Mouse (Mus musculus): ENCODE measurements around the gene Gch1. TPM values are rescaled to one million over a fixed set of nuclear protein-coding genes. Genes with fewer than 3 reads are reported as not detected.
A peak's percentile ranks its signal among the peaks of the same experiment; 100 is the strongest.

Gch1 gene
- 3.2 and 3.9 TPM in 2 replicates for polyA plus RNA-seq (2015; fragmentation: Nextera tagmentation; extraction: Ambion mirVana)

GRCm38 (mm10) chr14:47188848-47189634 lies at the start of gene Gch1:
Gene Gch1, minus strand, starts transcription at chr14:47189413.
- peaks cover 16% of the 10 kb centered on the region for H3K27me3 ChIP-seq
- DNase-seq (peak; percentile 77), ATAC-seq (ENCODE audit: low read depth) (peak; percentile 92)
- peak within 1 kb of the TSS; percentile 58 for H3K27ac ChIP-seq
- peak within 1 kb of the TSS; percentile 81 for H3K9ac ChIP-seq
- peak within 1 kb of the TSS; percentile 100 for H3K4me2 ChIP-seq
- H3K36me3 ChIP-seq: no peaks in the 10 kb centered on the region
- H3K4me3 ChIP-seq (replicated peaks): peak within 1 kb of the TSS; percentile 74
- WGBS (ENCODE audit: insufficient replicate concordance): under 1% methylated on average over 68 of the region's 68 CpGs
- H3K9me3 ChIP-seq (replicated peaks): no peaks in the 10 kb centered on the region
- H3K4me1 ChIP-seq (replicated peaks): peaks cover 25% of the 10 kb centered on the region

- ATAC-seq (ENCODE audit: low read depth): no peak
- Histone ChIP-seq H3K4me2 (no peak overlapping the region), H3K27ac (peak overlapping the region; percentile 18; the same call in 1 of the 2 replicates), H3K27me3 (no peaks in the 10 kb centered on the region), H3K9ac (no peak overlapping the region), H3K9me3 (replicated peaks) (peaks cover 6% of the 10 kb centered on the region; the same call in 1 of the 2 replicates), H3K4me1 (replicated peaks) (peaks cover 60% of the 10 kb centered on the region), H3K4me3 (replicated peaks) (no peak overlapping the region), H3K36me3 (peaks cover 21% of the 10 kb centered on the region)
- WGBS (ENCODE audit: insufficient replicate concordance): 73% methylated on average over 4 of the region's 4 CpGs
- DNase-seq: no peak
Observed at GRCm38 (mm10) chr14:47237286-47237685, 48.1 kb upstream of the Gch1 start.

- no peak for DNase-seq
Observed at GRCm38 (mm10) chr14:47236491-47236890, 47.3 kb upstream of the Gch1 start.

GRCm38 (mm10) chr14:47234526-47235250 lies 45.5 kb upstream of the Gch1 start:
- H3K9ac ChIP-seq: no peak overlapping the region
- no peak overlapping the region for H3K27ac ChIP-seq
- no peak overlapping the region for H3K4me3 ChIP-seq (replicated peaks)
- no peak for ATAC-seq (ENCODE audit: low read depth)
- peaks cover 36% of the 10 kb centered on the region for H3K4me1 ChIP-seq (replicated peaks)
- H3K27me3 ChIP-seq: peaks cover 5% of the 10 kb centered on the region; the same call in 1 of the 2 replicates
- H3K4me2 ChIP-seq: 0 out of 2 replicates have a peak overlapping the region, but pooled peaks have one; percentile 1
- peaks cover 4% of the 10 kb centered on the region; the same call in 1 of the 2 replicates for H3K36me3 ChIP-seq
- 69% methylated on average over 5 of the region's 5 CpGs for WGBS (ENCODE audit: insufficient replicate concordance)
- no peak for DNase-seq
- peaks cover 6% of the 10 kb centered on the region; the same call in 1 of the 2 replicates for H3K9me3 ChIP-seq (replicated peaks)

More at GRCm38 (mm10) chr14:47236491-47236890, 47.3 kb upstream of the Gch1 start:
- Histone ChIP-seq H3K9me3 (replicated peaks) (peaks cover 6% of the 10 kb centered on the region; the same call in 1 of the 2 replicates), H3K4me1 (replicated peaks) (peaks cover 54% of the 10 kb centered on the region), H3K4me2 (no peak overlapping the region), H3K4me3 (replicated peaks) (no peak overlapping the region), H3K36me3 (peaks cover 14% of the 10 kb centered on the region), H3K27me3 (no peaks in the 10 kb centered on the region), H3K27ac (no peak overlapping the region), H3K9ac (no peak overlapping the region)
- no peak for ATAC-seq (ENCODE audit: low read depth)
- 86% methylated on average over 7 of the region's 7 CpGs for WGBS (ENCODE audit: insufficient replicate concordance)

- no peak for DNase-seq
- peak overlapping the region; percentile 63; the same call in 1 of the 2 replicates for H3K27ac ChIP-seq
- WGBS (ENCODE audit: insufficient replicate concordance): 49% methylated on average over 3 of the region's 3 CpGs
Observed at GRCm38 (mm10) chr14:47234032-47234431, 44.8 kb upstream of the Gch1 start.

GRCm38 (mm10) chr14:47233602-47234001 lies 44.4 kb upstream of the Gch1 start:
- Histone ChIP-seq H3K4me3 (replicated peaks) (no peak overlapping the region), H3K36me3 (no peaks in the 10 kb centered on the region; the same call in 1 of the 2 replicates), H3K9ac (peak overlapping the region; percentile 8; the same call in 1 of the 2 replicates), H3K9me3 (replicated peaks) (peaks cover 6% of the 10 kb centered on the region; the same call in 1 of the 2 replicates), H3K27me3 (peaks cover 5% of the 10 kb centered on the region; the same call in 1 of the 2 replicates), H3K4me2 (peak overlapping the region; percentile 1; the same call in 1 of the 2 replicates), H3K27ac (peak overlapping the region; percentile 63), H3K4me1 (replicated peaks) (peaks cover 31% of the 10 kb centered on the region)
- peak; percentile 53 for DNase-seq
- WGBS (ENCODE audit: insufficient replicate concordance): 32% methylated on average over 2 of the region's 2 CpGs
- peak; percentile 93 for ATAC-seq (ENCODE audit: low read depth)

More at GRCm38 (mm10) chr14:47234032-47234431, 44.8 kb upstream of the Gch1 start:
- Histone ChIP-seq H3K4me1 (replicated peaks) (peaks cover 31% of the 10 kb centered on the region), H3K27me3 (peaks cover 5% of the 10 kb centered on the region; the same call in 1 of the 2 replicates), H3K4me3 (replicated peaks) (no peak overlapping the region), H3K9me3 (replicated peaks) (peaks cover 6% of the 10 kb centered on the region; the same call in 1 of the 2 replicates), H3K36me3 (no peaks in the 10 kb centered on the region; the same call in 1 of the 2 replicates), H3K4me2 (peak overlapping the region; percentile 1; the same call in 1 of the 2 replicates), H3K9ac (no peak overlapping the region)
- peak; percentile 65 for ATAC-seq (ENCODE audit: low read depth)

GRCm38 (mm10) chr14:47229796-47230376 lies 40.7 kb upstream of the Gch1 start:
- Histone ChIP-seq H3K27ac (no peak overlapping the region), H3K9ac (no peak overlapping the region), H3K4me2 (no peak overlapping the region), H3K9me3 (replicated peaks) (no peaks in the 10 kb centered on the region), H3K4me3 (replicated peaks) (no peak overlapping the region), H3K36me3 (no peaks in the 10 kb centered on the region), H3K4me1 (replicated peaks) (peaks cover 27% of the 10 kb centered on the region), H3K27me3 (peaks cover 5% of the 10 kb centered on the region; the same call in 1 of the 2 replicates)
- DNase-seq: no peak
- WGBS (ENCODE audit: insufficient replicate concordance): 50% methylated on average over 11 of the region's 11 CpGs
- no peak for ATAC-seq (ENCODE audit: low read depth)

- no peak for ATAC-seq (ENCODE audit: low read depth)
- peaks cover 5% of the 10 kb centered on the region; the same call in 1 of the 2 replicates for H3K27me3 ChIP-seq
- H3K4me1 ChIP-seq (replicated peaks): peaks cover 9% of the 10 kb centered on the region; the same call in 1 of the 2 replicates
- WGBS (ENCODE audit: insufficient replicate concordance): 79% methylated on average over 8 of the region's 8 CpGs
- DNase-seq: no peak
- no peak overlapping the region for H3K27ac ChIP-seq
- H3K36me3 ChIP-seq: no peaks in the 10 kb centered on the region
- no peak overlapping the region for H3K4me2 ChIP-seq
- no peak overlapping the region for H3K4me3 ChIP-seq (replicated peaks)
- H3K9ac ChIP-seq: no peak overlapping the region
- H3K9me3 ChIP-seq (replicated peaks): no peaks in the 10 kb centered on the region
Observed at GRCm38 (mm10) chr14:47225931-47226330, 36.7 kb upstream of the Gch1 start.

GRCm38 (mm10) chr14:47224476-47225325 lies 35.5 kb upstream of the Gch1 start:
- Histone ChIP-seq H3K4me2 (no peak overlapping the region), H3K9me3 (replicated peaks) (no peaks in the 10 kb centered on the region), H3K36me3 (no peaks in the 10 kb centered on the region), H3K9ac (no peak overlapping the region), H3K4me3 (replicated peaks) (no peak overlapping the region), H3K27ac (no peak overlapping the region), H3K4me1 (replicated peaks) (peaks cover 9% of the 10 kb centered on the region; the same call in 1 of the 2 replicates), H3K27me3 (no peaks in the 10 kb centered on the region; the same call in 1 of the 2 replicates)
- 69% methylated on average over 10 of the region's 10 CpGs for WGBS (ENCODE audit: insufficient replicate concordance)
- DNase-seq (no peak), ATAC-seq (ENCODE audit: low read depth) (no peak)

Data from liver, embryonic 13.5 days (tissue).